Mouse (Mus musculus) liver, embryonic 11.5 days (tissue): ENCODE measurements around the gene Wasl. TPM values are rescaled to one million over a fixed set of nuclear protein-coding genes. Genes with fewer than 3 reads are reported as not detected.

Experiments
- ATAC-seq: fragments of 200-750 bp; cut with Nextera tagmentation; replicated peaks from 2 replicates; pipeline ENCODE4 v1.8.0; 2017; ENCODE audit warnings: moderate number of reproducible peaks, mild to moderate bottlenecking, moderate TSS enrichment, moderate library complexity; ENCODE audit not compliant: low FRiP score
- DNase-seq: peaks from one replicate; pipeline ENCODE4 v3.0.0-alpha.2; 2017; ENCODE audit warnings: low spot score
- H3K27ac ChIP-seq: fragments of 300-500 bp; sonication (generic); 2 replicates; pipeline ENCODE4 v1.5.1; 2014; ENCODE audit warnings: mild to moderate bottlenecking, low read depth, low read length, control low read depth
- H3K27me3 ChIP-seq: fragments of 300-500 bp; sonication (generic); replicated peaks from 2 replicates; pipeline ENCODE4 v1.6.1; 2014; ENCODE audit warnings: low read length, mixed read lengths; ENCODE audit not compliant: control insufficient read depth, insufficient read depth
- H3K36me3 ChIP-seq: fragments of 300-500 bp; sonication (generic); 2 replicates; pipeline ENCODE4 v1.6.1; 2014; ENCODE audit warnings: mild to moderate bottlenecking, low read length, moderate library complexity, mixed read lengths; ENCODE audit not compliant: control insufficient read depth, insufficient read depth
- H3K4me1 ChIP-seq: fragments of 300-500 bp; sonication (generic); replicated peaks from 2 replicates; pipeline ENCODE4 v1.6.1; 2014; ENCODE audit warnings: low read length, mixed read lengths; ENCODE audit not compliant: control insufficient read depth, insufficient read depth
- H3K4me2 ChIP-seq: fragments of 300-500 bp; sonication (generic); 2 replicates; pipeline ENCODE4 v1.6.1; 2014; ENCODE audit warnings: mild to moderate bottlenecking, control low read depth, moderate library complexity
- H3K4me3 ChIP-seq: fragments of 300-500 bp; sonication (generic); 2 replicates; pipeline ENCODE4 v1.5.1; 2014; ENCODE audit warnings: low read depth, low read length, control low read depth
- H3K9ac ChIP-seq: fragments of 300-500 bp; sonication (generic); 2 replicates; pipeline ENCODE4 v1.6.1; 2014; ENCODE audit warnings: low read depth, low read length, control low read depth
- H3K9me3 ChIP-seq: fragments of 300-500 bp; sonication (generic); 2 replicates; pipeline ENCODE4 v1.6.1; 2016; ENCODE audit warnings: low read length, inconsistent platforms, mixed read lengths; ENCODE audit not compliant: control insufficient read depth
- WGBS: fragments of 180-500 bp; shearing (Covaris S2); extraction: QIAGEN DNeasy Blood & Tissue Kit; methylation state at CpG from one replicate; pipeline ENCODE4 v1.1.7; 2014; 5-methylcytosine and 5-hydroxymethylcytosine counted together
- polyA plus RNA-seq: library from polyadenylated mRNA; unstranded; fragments of >200 nt; fragmentation: Nextera tagmentation; extraction: Ambion mirVana; gene quantifications from 2 replicates; pipeline ENCODE4 v1.2.1, GENCODE M21; 2014

The Wasl gene
- polyA plus RNA-seq, 1 experiment from 2014 or later, result 29.4 TPM

- H3K9me3 ChIP-seq, result no peaks in the 10 kb centered on the region
- H3K4me2 ChIP-seq, result no peak overlapping the region
- no peaks in the 10 kb centered on the region for H3K27me3 ChIP-seq
- ATAC-seq (no peak), DNase-seq (no peak)
- 74% methylated on average over 11 of the region's 11 CpGs for WGBS
- H3K9ac ChIP-seq, result no peak overlapping the region
- H3K4me1 ChIP-seq, result no peaks in the 10 kb centered on the region; the same call in 1 of the 2 replicates
- no peak overlapping the region for H3K4me3 ChIP-seq
- H3K36me3 ChIP-seq, result no peaks in the 10 kb centered on the region
- no peak overlapping the region for H3K27ac ChIP-seq
Measured at GRCm38 (mm10) chr6:24570278-24570677, 94.5 kb downstream of the Wasl start.

- DNase-seq, result no peak
- Histone ChIP-seq H3K27me3 (no peaks in the 10 kb centered on the region), H3K4me1 (no peaks in the 10 kb centered on the region; the same call in 1 of the 2 replicates), H3K36me3 (no peaks in the 10 kb centered on the region), H3K9ac (no peak overlapping the region), H3K27ac (no peak overlapping the region), H3K4me3 (no peak overlapping the region), H3K9me3 (no peaks in the 10 kb centered on the region), H3K4me2 (no peak overlapping the region)
- WGBS, result 80% methylated on average over 1 of the region's 1 CpGs
- no peak for ATAC-seq
Measured at GRCm38 (mm10) chr6:24569711-24570110, 95.1 kb downstream of the Wasl start.

- no peak for DNase-seq
- 74% methylated on average over 5 of the region's 5 CpGs for WGBS
- Histone ChIP-seq H3K36me3 (no peaks in the 10 kb centered on the region), H3K27me3 (no peaks in the 10 kb centered on the region), H3K27ac (no peak overlapping the region), H3K9me3 (no peaks in the 10 kb centered on the region), H3K4me2 (no peak overlapping the region), H3K4me3 (no peak overlapping the region), H3K9ac (no peak overlapping the region), H3K4me1 (no peaks in the 10 kb centered on the region; the same call in 1 of the 2 replicates)
- ATAC-seq, result no peak
Measured at GRCm38 (mm10) chr6:24568963-24569362, 95.8 kb downstream of the Wasl start.

- Histone ChIP-seq H3K27ac (no peak overlapping the region), H3K27me3 (no peaks in the 10 kb centered on the region), H3K36me3 (no peaks in the 10 kb centered on the region), H3K9me3 (no peaks in the 10 kb centered on the region), H3K4me3 (no peak overlapping the region), H3K9ac (no peak overlapping the region), H3K4me1 (no peaks in the 10 kb centered on the region; the same call in 1 of the 2 replicates), H3K4me2 (no peak overlapping the region)
- DNase-seq (no peak), ATAC-seq (no peak)
- 87% methylated on average over 1 of the region's 1 CpGs for WGBS
Measured at GRCm38 (mm10) chr6:24564886-24565285, 99.9 kb downstream of the Wasl start.

- no peak for DNase-seq
- no peak overlapping the region for H3K27ac ChIP-seq
- H3K4me1 ChIP-seq, result no peaks in the 10 kb centered on the region
- H3K4me2 ChIP-seq, result no peak overlapping the region
- 69% methylated on average over 9 of the region's 9 CpGs for WGBS
- no peaks in the 10 kb centered on the region for H3K27me3 ChIP-seq
- no peak overlapping the region for H3K9ac ChIP-seq
- no peak overlapping the region for H3K4me3 ChIP-seq
- H3K9me3 ChIP-seq, result no peaks in the 10 kb centered on the region
- no peak for ATAC-seq
- no peaks in the 10 kb centered on the region for H3K36me3 ChIP-seq
Measured at GRCm38 (mm10) chr6:24564081-24564480, 100.7 kb downstream of the Wasl start.

Other genes starting within 250 kb of the Wasl start
- gene Iqub, start 149.9 kb downstream of the Wasl start, polyA plus RNA-seq, result 0.16 TPM in 1 of 2 replicates, not detected in the other
- gene Ndufa5, start 137.0 kb downstream of the Wasl start, polyA plus RNA-seq, result 343 and 381 TPM in 2 replicates
- gene Asb15, start 136.9 kb downstream of the Wasl start, polyA plus RNA-seq, result not detected in 2 replicates
- gene Lmod2, start 67.2 kb downstream of the Wasl start, polyA plus RNA-seq, result 0.14 and 0.41 TPM in 2 replicates
- gene Hyal6, start 68.2 kb upstream of the Wasl start, polyA plus RNA-seq, result not detected in 2 replicates
- gene Hyal4, start 83.3 kb upstream of the Wasl start, polyA plus RNA-seq, result not detected in 2 replicates
- not detected in 2 replicates for gene Spam1, start 126.2 kb upstream of the Wasl start, polyA plus RNA-seq
- not detected in 2 replicates for gene Hyal5, start 193.0 kb upstream of the Wasl start, polyA plus RNA-seq